Mouse (Mus musculus): ENCODE measurements around the gene Sync. TPM values are rescaled to one million over a fixed set of nuclear protein-coding genes. Genes with fewer than 3 reads are reported as not detected.
A peak's percentile ranks its signal among the peaks of the same experiment; 100 is the strongest.

Gene Sync
- polyA plus RNA-seq, 1 experiment, result 0.69 TPM

GRCm38 (mm10) chr4:129263225-129264021 lies 24.0 kb upstream of the Sync start:
- Histone ChIP-seq H3K4me3 (ENCODE audit: insufficient read depth, low read depth, low read length) (no peak overlapping the region), H3K4me1 (ENCODE audit: control insufficient read depth, insufficient read depth, low read length) (0 out of 2 replicates have a peak, but pooled peaks cover 4% of the 10 kb centered on the region), H3K36me3 (ENCODE audit: control insufficient read depth, insufficient read depth, low read length) (no peaks in the 10 kb centered on the region), H3K27me3 (replicated peaks; ENCODE audit: control insufficient read depth, insufficient read depth, low read length) (no peaks in the 10 kb centered on the region), H3K27ac (ENCODE audit: insufficient read depth, low read depth, low read length) (peak overlapping the region; percentile 18; the same call in 1 of the 2 replicates)
- peak; percentile 75 for DNase-seq
- no peak for TF ChIP-seq CTCF (conservative IDR thresholded peaks at IDR 0.05; ENCODE audit: insufficient read depth, insufficient read length, low read depth, low read length)
- TF ChIP-seq POLR2A (IDR thresholded peaks at IDR 0.05; ENCODE audit: low read depth, low read length), result no peak
- WGBS, result 31% methylated on average over 19 of the region's 19 CpGs

GRCm38 (mm10) chr4:129266191-129266590 lies 21.2 kb upstream of the Sync start:
- WGBS, result 83% methylated on average over 4 of the region's 4 CpGs
- no peak for TF ChIP-seq CTCF (conservative IDR thresholded peaks at IDR 0.05; ENCODE audit: insufficient read depth, insufficient read length, low read depth, low read length)
- no peak for TF ChIP-seq POLR2A (IDR thresholded peaks at IDR 0.05; ENCODE audit: low read depth, low read length)
- no peaks in the 10 kb centered on the region for H3K36me3 ChIP-seq (ENCODE audit: control insufficient read depth, insufficient read depth, low read length)
- no peak for DNase-seq
- no peak overlapping the region for H3K27ac ChIP-seq (ENCODE audit: insufficient read depth, low read depth, low read length)
- no peaks in the 10 kb centered on the region for H3K27me3 ChIP-seq (replicated peaks; ENCODE audit: control insufficient read depth, insufficient read depth, low read length)
- H3K4me1 ChIP-seq (ENCODE audit: control insufficient read depth, insufficient read depth, low read length), result 0 out of 2 replicates have a peak, but pooled peaks cover 4% of the 10 kb centered on the region
- H3K4me3 ChIP-seq (ENCODE audit: insufficient read depth, low read depth, low read length), result no peak overlapping the region

- H3K27me3 ChIP-seq (replicated peaks; ENCODE audit: control insufficient read depth, insufficient read depth, low read length), result no peaks in the 10 kb centered on the region
- H3K4me3 ChIP-seq (ENCODE audit: insufficient read depth, low read depth, low read length), result no peak overlapping the region
- no peak overlapping the region for H3K27ac ChIP-seq (ENCODE audit: insufficient read depth, low read depth, low read length)
- 0 out of 2 replicates have a peak, but pooled peaks cover 4% of the 10 kb centered on the region for H3K4me1 ChIP-seq (ENCODE audit: control insufficient read depth, insufficient read depth, low read length)
- no peaks in the 10 kb centered on the region for H3K36me3 ChIP-seq (ENCODE audit: control insufficient read depth, insufficient read depth, low read length)
- DNase-seq, result no peak
- TF ChIP-seq POLR2A (IDR thresholded peaks at IDR 0.05; ENCODE audit: low read depth, low read length), result no peak
- TF ChIP-seq CTCF (conservative IDR thresholded peaks at IDR 0.05; ENCODE audit: insufficient read depth, insufficient read length, low read depth, low read length), result no peak
- WGBS, result 86% methylated on average over 5 of the region's 5 CpGs
Measured at GRCm38 (mm10) chr4:129266821-129267220, 20.6 kb upstream of the Sync start.

- no peak for DNase-seq
- no peak overlapping the region for H3K27ac ChIP-seq (ENCODE audit: insufficient read depth, low read depth, low read length)
Measured at GRCm38 (mm10) chr4:129268698-129269097, 18.7 kb upstream of the Sync start.

GRCm38 (mm10) chr4:129271991-129272755 lies 15.2 kb upstream of the Sync start:
- peak; percentile 93 for DNase-seq
- Histone ChIP-seq H3K27me3 (replicated peaks; ENCODE audit: control insufficient read depth, insufficient read depth, low read length) (no peaks in the 10 kb centered on the region), H3K4me1 (ENCODE audit: control insufficient read depth, insufficient read depth, low read length) (peaks cover 5% of the 10 kb centered on the region; the same call in 1 of the 2 replicates), H3K4me3 (ENCODE audit: insufficient read depth, low read depth, low read length) (peak overlapping the region; percentile 38), H3K36me3 (ENCODE audit: control insufficient read depth, insufficient read depth, low read length) (no peaks in the 10 kb centered on the region), H3K27ac (ENCODE audit: insufficient read depth, low read depth, low read length) (peak overlapping the region; percentile 85; the same call in 1 of the 2 replicates)
- 22% methylated on average over 15 of the region's 15 CpGs for WGBS
- TF ChIP-seq CTCF (conservative IDR thresholded peaks at IDR 0.05; ENCODE audit: insufficient read depth, insufficient read length, low read depth, low read length) (no peak), POLR2A (IDR thresholded peaks at IDR 0.05; ENCODE audit: low read depth, low read length) (no peak)

More at GRCm38 (mm10) chr4:129268698-129269097, 18.7 kb upstream of the Sync start:
- Histone ChIP-seq H3K27me3 (replicated peaks; ENCODE audit: control insufficient read depth, insufficient read depth, low read length) (no peaks in the 10 kb centered on the region), H3K36me3 (ENCODE audit: control insufficient read depth, insufficient read depth, low read length) (no peaks in the 10 kb centered on the region), H3K4me3 (ENCODE audit: insufficient read depth, low read depth, low read length) (no peak overlapping the region), H3K4me1 (ENCODE audit: control insufficient read depth, insufficient read depth, low read length) (peaks cover 5% of the 10 kb centered on the region; the same call in 1 of the 2 replicates)
- TF ChIP-seq POLR2A (IDR thresholded peaks at IDR 0.05; ENCODE audit: low read depth, low read length), result no peak
- 50% methylated on average over 1 of the region's 1 CpGs for WGBS

- Histone ChIP-seq H3K36me3 (ENCODE audit: control insufficient read depth, insufficient read depth, low read length) (no peaks in the 10 kb centered on the region), H3K27me3 (replicated peaks; ENCODE audit: control insufficient read depth, insufficient read depth, low read length) (no peaks in the 10 kb centered on the region), H3K27ac (ENCODE audit: insufficient read depth, low read depth, low read length) (peak overlapping the region; percentile 59; the same call in 1 of the 2 replicates), H3K4me1 (ENCODE audit: control insufficient read depth, insufficient read depth, low read length) (peaks cover 5% of the 10 kb centered on the region; the same call in 1 of the 2 replicates), H3K4me3 (ENCODE audit: insufficient read depth, low read depth, low read length) (peak overlapping the region; percentile 25; the same call in 1 of the 2 replicates)
- peak; percentile 87 for DNase-seq
- 22% methylated on average over 5 of the region's 5 CpGs for WGBS
- TF ChIP-seq CTCF (conservative IDR thresholded peaks at IDR 0.05; ENCODE audit: insufficient read depth, insufficient read length, low read depth, low read length), result peak; percentile 46
- no peak for TF ChIP-seq POLR2A (IDR thresholded peaks at IDR 0.05; ENCODE audit: low read depth, low read length)
Measured at GRCm38 (mm10) chr4:129272756-129273046, 14.7 kb upstream of the Sync start.

GRCm38 (mm10) chr4:129276453-129276865 lies 11.0 kb upstream of the Sync start:
- WGBS, result 2% methylated on average over 18 of the region's 18 CpGs
- Histone ChIP-seq H3K4me1 (ENCODE audit: control insufficient read depth, insufficient read depth, low read length) (peaks cover 5% of the 10 kb centered on the region; the same call in 1 of the 2 replicates), H3K36me3 (ENCODE audit: control insufficient read depth, insufficient read depth, low read length) (no peaks in the 10 kb centered on the region), H3K27me3 (replicated peaks; ENCODE audit: control insufficient read depth, insufficient read depth, low read length) (no peaks in the 10 kb centered on the region), H3K4me3 (ENCODE audit: insufficient read depth, low read depth, low read length) (no peak overlapping the region), H3K27ac (ENCODE audit: insufficient read depth, low read depth, low read length) (no peak overlapping the region)
- peak; percentile 98 for DNase-seq
- peak; percentile 100; the same call in 1 of the 2 replicates for TF ChIP-seq CTCF (conservative IDR thresholded peaks at IDR 0.05; ENCODE audit: insufficient read depth, insufficient read length, low read depth, low read length)
- TF ChIP-seq POLR2A (IDR thresholded peaks at IDR 0.05; ENCODE audit: low read depth, low read length), result no peak
